Mouse (Mus musculus): ENCODE measurements around the gene Ercc4. TPM values are rescaled to one million over a fixed set of nuclear protein-coding genes. Genes with fewer than 3 reads are reported as not detected.

Ercc4 gene
- polyA plus RNA-seq, 1 experiment = 24.5 TPM

- no peak for DNase-seq
- Histone ChIP-seq H3K4me3 (ENCODE audit: control insufficient read depth, insufficient read depth, low read length) (no peak overlapping the region), H3K27me3 (ENCODE audit: control insufficient read depth, insufficient read depth, low read length) (no peaks in the 10 kb centered on the region), H3K4me1 (replicated peaks; ENCODE audit: control insufficient read depth, insufficient read depth, low read length) (no peaks in the 10 kb centered on the region), H3K27ac (ENCODE audit: control insufficient read depth, insufficient read depth, low read length) (no peak overlapping the region), H3K36me3 (ENCODE audit: control insufficient read depth, insufficient read depth, low read length) (peaks cover 4% of the 10 kb centered on the region; the same call in 1 of the 2 replicates)
- 98% methylated on average over 10 of the region's 10 CpGs for WGBS
- TF ChIP-seq POLR2A (IDR thresholded peaks at IDR 0.05; ENCODE audit: control insufficient read depth, extremely low read depth, insufficient read depth, low read length, poor library complexity) (no peak), CTCF (IDR thresholded peaks at IDR 0.05; ENCODE audit: borderline replicate concordance, control insufficient read depth, extremely low read depth, insufficient read depth, low read length, poor library complexity) (no peak)
These were observed 35.4 kb downstream of the Ercc4 start for GRCm38 (mm10) chr16:13144682-13145410.

GRCm38 (mm10) chr16:13146231-13146630, 36.7 kb downstream of the Ercc4 start:
- DNase-seq = no peak
- Histone ChIP-seq H3K27me3 (ENCODE audit: control insufficient read depth, insufficient read depth, low read length) (no peaks in the 10 kb centered on the region), H3K27ac (ENCODE audit: control insufficient read depth, insufficient read depth, low read length) (no peak overlapping the region), H3K36me3 (ENCODE audit: control insufficient read depth, insufficient read depth, low read length) (peaks cover 4% of the 10 kb centered on the region; the same call in 1 of the 2 replicates), H3K4me1 (replicated peaks; ENCODE audit: control insufficient read depth, insufficient read depth, low read length) (no peaks in the 10 kb centered on the region), H3K4me3 (ENCODE audit: control insufficient read depth, insufficient read depth, low read length) (no peak overlapping the region)
- no peak for TF ChIP-seq CTCF (IDR thresholded peaks at IDR 0.05; ENCODE audit: borderline replicate concordance, control insufficient read depth, extremely low read depth, insufficient read depth, low read length, poor library complexity)
- no peak for TF ChIP-seq POLR2A (IDR thresholded peaks at IDR 0.05; ENCODE audit: control insufficient read depth, extremely low read depth, insufficient read depth, low read length, poor library complexity)
- WGBS = 92% methylated on average over 4 of the region's 4 CpGs

DNA sequence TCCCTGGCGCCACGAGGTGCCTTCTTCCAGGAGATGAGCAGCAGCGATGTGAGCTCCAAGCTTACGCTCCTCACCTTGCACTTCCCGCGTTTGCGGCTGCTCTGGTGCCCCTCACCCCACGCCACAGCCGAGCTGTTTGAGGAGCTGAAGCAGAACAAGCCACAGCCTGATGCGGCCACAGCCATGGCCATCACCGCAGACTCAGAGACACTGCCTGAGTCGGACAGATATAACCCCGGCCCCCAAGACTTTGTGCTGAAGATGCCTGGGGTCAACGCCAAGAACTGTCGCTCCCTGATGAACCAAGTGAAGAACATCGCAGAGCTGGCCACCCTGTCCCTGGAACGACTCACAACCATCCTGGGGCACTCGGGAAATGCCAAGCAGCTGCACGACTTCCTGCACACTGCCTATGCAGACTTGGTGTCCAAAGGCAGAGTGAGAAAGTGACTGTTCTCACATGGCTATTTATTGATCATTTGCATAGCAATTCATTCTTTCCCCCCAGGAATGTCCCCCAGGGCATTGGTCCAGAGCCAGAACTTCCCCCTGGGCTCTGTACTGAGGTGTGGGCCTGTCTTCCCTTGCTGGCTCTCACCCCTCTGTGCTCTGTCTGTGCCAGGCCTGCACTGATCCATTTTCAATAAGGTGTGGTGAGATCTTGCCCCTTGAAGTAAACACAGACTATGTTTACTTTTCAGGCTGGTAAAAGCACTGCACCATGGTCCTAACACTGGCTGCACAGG, 38.5 kb downstream of the Ercc4 start:
- H3K27me3 ChIP-seq (ENCODE audit: control insufficient read depth, insufficient read depth, low read length) = no peaks in the 10 kb centered on the region
- H3K27ac ChIP-seq (ENCODE audit: control insufficient read depth, insufficient read depth, low read length) = no peak overlapping the region
- no peaks in the 10 kb centered on the region for H3K4me1 ChIP-seq (replicated peaks; ENCODE audit: control insufficient read depth, insufficient read depth, low read length)
- no peak overlapping the region for H3K4me3 ChIP-seq (ENCODE audit: control insufficient read depth, insufficient read depth, low read length)
- H3K36me3 ChIP-seq (ENCODE audit: control insufficient read depth, insufficient read depth, low read length) = peaks cover 4% of the 10 kb centered on the region; the same call in 1 of the 2 replicates
- WGBS = 94% methylated on average over 19 of the region's 19 CpGs
- TF ChIP-seq POLR2A (IDR thresholded peaks at IDR 0.05; ENCODE audit: control insufficient read depth, extremely low read depth, insufficient read depth, low read length, poor library complexity) (no peak), CTCF (IDR thresholded peaks at IDR 0.05; ENCODE audit: borderline replicate concordance, control insufficient read depth, extremely low read depth, insufficient read depth, low read length, poor library complexity) (no peak)
- no peak for DNase-seq

- no peak for TF ChIP-seq POLR2A (IDR thresholded peaks at IDR 0.05; ENCODE audit: control insufficient read depth, extremely low read depth, insufficient read depth, low read length, poor library complexity)
- TF ChIP-seq CTCF (IDR thresholded peaks at IDR 0.05; ENCODE audit: borderline replicate concordance, control insufficient read depth, extremely low read depth, insufficient read depth, low read length, poor library complexity) = no peak
- 93% methylated on average over 8 of the region's 8 CpGs for WGBS
- H3K36me3 ChIP-seq (ENCODE audit: control insufficient read depth, insufficient read depth, low read length) = no peaks in the 10 kb centered on the region; the same call in 1 of the 2 replicates
- H3K4me3 ChIP-seq (ENCODE audit: control insufficient read depth, insufficient read depth, low read length) = no peak overlapping the region
- no peaks in the 10 kb centered on the region for H3K27me3 ChIP-seq (ENCODE audit: control insufficient read depth, insufficient read depth, low read length)
- no peak for DNase-seq
- H3K4me1 ChIP-seq (replicated peaks; ENCODE audit: control insufficient read depth, insufficient read depth, low read length) = no peaks in the 10 kb centered on the region
- H3K27ac ChIP-seq (ENCODE audit: control insufficient read depth, insufficient read depth, low read length) = no peak overlapping the region
These were observed 40.5 kb downstream of the Ercc4 start for GRCm38 (mm10) chr16:13149950-13150349.

DNA sequence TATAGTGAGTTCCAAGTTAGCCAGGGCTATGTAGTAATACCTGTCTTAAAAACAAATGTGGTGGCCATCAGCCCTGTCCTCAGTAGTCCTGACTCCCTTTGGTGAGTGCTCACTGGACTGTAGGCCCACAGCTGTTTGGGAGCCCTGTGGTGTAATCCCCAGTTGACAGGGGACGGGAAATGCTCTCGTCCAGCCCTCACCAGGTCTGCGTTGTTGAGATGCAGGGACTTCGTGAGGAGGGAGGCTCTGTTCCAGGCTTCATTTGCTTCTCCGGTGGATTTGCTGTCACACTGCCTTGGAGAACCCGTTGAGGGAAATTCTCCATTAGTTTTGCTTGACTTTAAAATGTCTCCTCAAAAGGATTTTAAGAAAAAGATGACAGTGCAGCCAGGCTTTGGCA, 41.3 kb downstream of the Ercc4 start:
- WGBS = 93% methylated on average over 6 of the region's 6 CpGs
- no peak overlapping the region for H3K4me3 ChIP-seq (ENCODE audit: control insufficient read depth, insufficient read depth, low read length)
- H3K27ac ChIP-seq (ENCODE audit: control insufficient read depth, insufficient read depth, low read length) = no peak overlapping the region
- H3K36me3 ChIP-seq (ENCODE audit: control insufficient read depth, insufficient read depth, low read length) = no peaks in the 10 kb centered on the region; the same call in 1 of the 2 replicates
- no peak for TF ChIP-seq POLR2A (IDR thresholded peaks at IDR 0.05; ENCODE audit: control insufficient read depth, extremely low read depth, insufficient read depth, low read length, poor library complexity)
- TF ChIP-seq CTCF (IDR thresholded peaks at IDR 0.05; ENCODE audit: borderline replicate concordance, control insufficient read depth, extremely low read depth, insufficient read depth, low read length, poor library complexity) = no peak
- no peaks in the 10 kb centered on the region for H3K4me1 ChIP-seq (replicated peaks; ENCODE audit: control insufficient read depth, insufficient read depth, low read length)
- DNase-seq = no peak
- no peaks in the 10 kb centered on the region for H3K27me3 ChIP-seq (ENCODE audit: control insufficient read depth, insufficient read depth, low read length)

GRCm38 (mm10) chr16:13152475-13152874, 43.0 kb downstream of the Ercc4 start:
- Histone ChIP-seq H3K27ac (ENCODE audit: control insufficient read depth, insufficient read depth, low read length) (no peak overlapping the region), H3K27me3 (ENCODE audit: control insufficient read depth, insufficient read depth, low read length) (no peaks in the 10 kb centered on the region), H3K4me1 (replicated peaks; ENCODE audit: control insufficient read depth, insufficient read depth, low read length) (no peaks in the 10 kb centered on the region), H3K36me3 (ENCODE audit: control insufficient read depth, insufficient read depth, low read length) (no peaks in the 10 kb centered on the region; the same call in 1 of the 2 replicates), H3K4me3 (ENCODE audit: control insufficient read depth, insufficient read depth, low read length) (no peak overlapping the region)
- TF ChIP-seq POLR2A (IDR thresholded peaks at IDR 0.05; ENCODE audit: control insufficient read depth, extremely low read depth, insufficient read depth, low read length, poor library complexity) (no peak), CTCF (IDR thresholded peaks at IDR 0.05; ENCODE audit: borderline replicate concordance, control insufficient read depth, extremely low read depth, insufficient read depth, low read length, poor library complexity) (no peak)
- WGBS = 80% methylated on average over 5 of the region's 5 CpGs
- no peak for DNase-seq
